Mouse (Mus musculus) embryonic fibroblast, embryonic 13.5 days (primary cell): ENCODE measurements around the gene Sik2.

Experiments used
- CTCF ChIP-seq: IDR thresholded peaks from 2 replicates; pipeline ENCODE4 v1.5.1; 2011; ENCODE audit warnings: mild to moderate bottlenecking, control low read depth, low read length, moderate library complexity, borderline replicate concordance; ENCODE audit not compliant: insufficient read depth
- POLR2A ChIP-seq: IDR thresholded peaks from 2 replicates; pipeline ENCODE4 v1.6.1; 2011; ENCODE audit warnings: low read depth, mild to moderate bottlenecking, control low read depth, low read length, moderate library complexity

DNA sequence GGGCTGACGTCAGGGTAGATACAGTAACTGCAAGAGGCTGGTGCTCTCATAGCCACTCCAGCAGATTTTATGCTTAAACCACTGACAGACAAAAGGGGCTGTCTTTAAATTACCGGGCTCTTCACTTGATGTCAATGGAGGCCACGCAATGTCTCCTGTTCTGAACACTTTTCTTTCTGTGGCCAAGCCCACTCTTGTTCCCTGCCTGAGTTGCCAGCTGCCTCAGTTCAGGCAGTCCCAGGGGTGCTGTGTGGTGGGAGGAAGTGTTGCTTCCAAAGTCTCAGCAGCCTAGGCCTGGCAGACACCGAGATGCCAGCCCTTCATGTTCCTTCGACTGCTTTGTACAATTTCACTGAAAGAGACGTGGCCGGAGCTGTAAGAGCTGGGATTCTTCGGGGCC is 124.8 kb downstream of the Sik2 start:
- TF ChIP-seq CTCF (no peak), POLR2A (no peak)
